Mouse (Mus musculus) kidney, adult 2 months (tissue): ENCODE data around the gene Igsf11. TPM values are rescaled to one million over a fixed set of nuclear protein-coding genes. Genes with fewer than 3 reads are reported as not detected.

ENCODE experiments used
- DNase-seq: peaks from one replicate; pipeline ENCODE4 v3.0.0; 2021
- H3K27ac ChIP-seq: fragments of 200-500 bp; 2 replicates; pipeline ENCODE4 v1.5.1; 2012; ENCODE audit warnings: low read depth, low read length, control low read depth, inconsistent platforms; ENCODE audit not compliant: insufficient read depth
- H3K27me3 ChIP-seq: fragments of 200-500 bp; replicated peaks from 2 replicates; pipeline ENCODE4 v1.6.1; 2012; ENCODE audit warnings: mild to moderate bottlenecking, moderate library complexity, low read length, inconsistent platforms; ENCODE audit not compliant: control insufficient read depth, insufficient read depth
- H3K36me3 ChIP-seq: fragments of 200-500 bp; 2 replicates; pipeline ENCODE4 v1.6.1; 2012; ENCODE audit warnings: mild to moderate bottlenecking, moderate library complexity, low read length, inconsistent platforms; ENCODE audit not compliant: control insufficient read depth, insufficient read depth
- H3K4me1 ChIP-seq: fragments of 200-500 bp; 2 replicates; pipeline ENCODE4 v1.6.1; 2011; ENCODE audit warnings: low read length; ENCODE audit not compliant: control insufficient read depth, insufficient read depth
- H3K4me3 ChIP-seq: fragments of 200-500 bp; 2 replicates; pipeline ENCODE4 v1.5.1; 2011; ENCODE audit warnings: mild to moderate bottlenecking, low read depth, low read length, control low read depth; ENCODE audit not compliant: insufficient read depth
- CTCF ChIP-seq: fragments of 200-500 bp; conservative IDR thresholded peaks from 2 replicates; pipeline ENCODE4 v1.5.1; 2011; ENCODE audit warnings: low read depth, mild to moderate bottlenecking, control low read depth, low read length, moderate library complexity, mixed read lengths; ENCODE audit not compliant: insufficient read depth, insufficient read length
- POLR2A ChIP-seq: fragments of 200-500 bp; IDR thresholded peaks from one replicate; pipeline ENCODE4 v1.6.1; 2011; ENCODE audit warnings: low read depth, low read length, control low read depth
- WGBS: fragments of 180-500 bp; shearing (Covaris S2); methylation state at CpG from one replicate; pipeline ENCODE4 v1.1.7; 2018; 5-methylcytosine and 5-hydroxymethylcytosine counted together
- polyA plus RNA-seq: library from polyadenylated mRNA; depleted of rRNA; stranded (reverse); fragments of >200 nt; gene quantifications from 2 replicates; pipeline ENCODE4 v1.2.3, GENCODE M21; 2012

Igsf11 gene
- polyA plus RNA-seq, 1 experiment: 79.1 TPM

DNA sequence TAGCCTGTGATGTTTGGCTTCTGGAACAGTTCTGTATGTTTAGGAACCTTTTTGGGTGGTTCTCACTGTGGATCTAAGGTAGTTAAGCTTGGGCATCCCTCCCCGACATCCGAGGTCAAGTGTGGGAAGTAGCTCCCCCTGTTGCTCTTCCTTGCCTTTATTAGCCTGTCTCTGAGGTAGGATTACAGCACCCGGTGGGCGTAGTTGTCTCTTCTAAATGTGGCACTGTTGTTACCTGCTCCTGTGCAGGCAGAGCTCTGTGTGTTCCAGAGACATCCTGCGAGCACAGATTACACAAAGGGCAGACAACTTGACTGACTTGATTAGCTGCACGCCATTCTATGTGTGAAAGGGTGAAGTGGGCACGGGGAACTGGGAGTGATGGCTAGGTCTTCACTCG lies 68.1 kb downstream of the Igsf11 start:
- WGBS: 69% methylated on average over 8 of the region's 8 CpGs
- Histone ChIP-seq H3K27me3 (no peaks in the 10 kb centered on the region), H3K4me1 (no peaks in the 10 kb centered on the region; the same call in 1 of the 2 replicates), H3K27ac (no peak overlapping the region), H3K4me3 (no peak overlapping the region), H3K36me3 (no peaks in the 10 kb centered on the region)
- no peak for DNase-seq
- no peak for TF ChIP-seq CTCF
- TF ChIP-seq POLR2A: no peak

DNA sequence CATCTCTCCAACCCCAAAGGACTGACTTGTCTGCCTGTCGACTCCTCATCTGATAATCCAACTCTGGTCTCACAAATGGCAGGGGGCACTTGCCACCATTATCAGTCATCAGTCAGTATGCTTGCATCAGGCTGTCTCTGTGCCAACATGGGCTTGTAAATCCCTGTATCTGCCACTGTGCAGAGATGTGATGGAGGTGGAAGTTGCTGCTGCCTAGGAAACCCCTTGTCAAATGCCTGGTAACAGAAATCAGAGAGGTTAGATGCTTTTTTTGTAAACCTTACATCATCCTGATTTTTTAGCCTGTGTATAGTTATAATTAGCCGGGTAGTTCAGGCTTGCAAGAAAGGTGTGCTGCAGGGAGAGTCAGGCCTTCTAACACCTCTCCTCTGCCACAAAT lies 69.4 kb downstream of the Igsf11 start:
- Histone ChIP-seq H3K27me3 (no peaks in the 10 kb centered on the region), H3K4me1 (no peaks in the 10 kb centered on the region), H3K27ac (no peak overlapping the region), H3K4me3 (no peak overlapping the region), H3K36me3 (no peaks in the 10 kb centered on the region)
- WGBS: 81% methylated on average over 2 of the region's 2 CpGs
- no peak for DNase-seq
- no peak for TF ChIP-seq POLR2A
- no peak for TF ChIP-seq CTCF

DNA sequence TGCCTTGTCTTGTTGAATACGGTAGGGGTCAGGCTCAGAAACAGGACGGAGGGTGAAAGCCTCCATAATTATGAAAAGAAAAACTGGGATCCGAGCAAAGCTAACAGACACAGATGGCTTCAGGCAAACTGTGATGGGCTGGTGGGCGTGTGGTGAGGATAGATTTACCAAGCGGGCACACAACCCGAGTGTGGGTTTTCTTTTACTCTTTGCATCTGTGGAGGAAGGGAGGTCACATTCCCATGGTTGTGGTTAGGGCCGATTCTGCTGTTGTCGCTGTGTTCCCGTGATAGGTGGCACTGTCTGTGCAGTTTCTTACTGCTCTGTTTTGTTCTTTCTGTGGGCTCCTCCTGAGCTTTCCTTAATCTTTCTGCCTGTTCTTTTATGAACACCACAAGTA lies 70.2 kb downstream of the Igsf11 start:
- Histone ChIP-seq H3K27me3 (no peaks in the 10 kb centered on the region), H3K27ac (no peak overlapping the region), H3K36me3 (no peaks in the 10 kb centered on the region), H3K4me1 (no peaks in the 10 kb centered on the region), H3K4me3 (no peak overlapping the region)
- WGBS: 57% methylated on average over 9 of the region's 9 CpGs
- TF ChIP-seq POLR2A (no peak), CTCF (no peak)
- no peak for DNase-seq

DNA sequence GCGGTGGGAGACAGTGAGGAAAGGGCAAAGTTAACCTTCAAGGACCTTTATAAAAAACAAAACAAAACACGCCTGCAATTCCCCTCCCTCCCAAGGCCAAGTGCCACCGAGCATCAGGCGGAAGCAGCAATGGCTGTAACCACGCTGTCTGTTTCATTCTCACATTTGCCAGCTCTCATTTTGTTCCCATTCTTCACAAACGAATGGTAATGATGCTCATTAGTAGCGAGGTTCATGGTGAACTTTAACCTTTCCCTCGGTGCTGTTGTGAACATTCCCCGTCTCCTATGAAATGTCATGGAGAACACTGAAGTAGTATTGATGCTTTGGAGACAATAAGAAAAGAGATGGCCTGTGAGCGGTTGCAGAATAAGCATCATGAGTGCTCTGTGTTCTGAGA lies 74.6 kb downstream of the Igsf11 start:
- DNase-seq: no peak
- whole genome bisulfite sequencing: 70% methylated on average over 10 of the region's 10 CpGs
- H3K4me3 ChIP-seq: no peak overlapping the region

DNA sequence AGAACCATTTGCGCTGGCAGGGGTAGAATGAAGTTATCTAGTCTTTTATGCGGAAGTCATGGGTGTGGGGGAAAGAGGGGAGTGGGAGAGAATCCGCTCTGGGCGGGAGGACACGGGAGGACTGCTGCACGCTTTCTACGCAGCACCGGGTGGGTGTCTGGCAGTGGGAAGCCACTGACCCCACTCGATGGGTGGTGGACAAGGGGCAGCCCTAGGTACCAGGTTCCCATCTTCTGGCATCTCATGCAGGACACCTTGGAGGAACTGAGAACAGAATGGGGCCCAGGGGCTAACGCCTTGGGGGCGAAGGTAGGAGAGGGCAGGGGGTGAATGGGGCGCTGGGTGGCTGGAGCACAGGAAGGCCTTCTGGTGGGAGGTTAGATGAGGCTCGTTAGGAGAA lies 83.7 kb downstream of the Igsf11 start:
- H3K27me3 ChIP-seq: no peaks in the 10 kb centered on the region
- H3K27ac ChIP-seq: no peak overlapping the region
- no peaks in the 10 kb centered on the region for H3K36me3 ChIP-seq
- H3K4me1 ChIP-seq: peaks cover 3% of the 10 kb centered on the region; the same call in 1 of the 2 replicates
- 80% methylated on average over 13 of the region's 13 CpGs for WGBS
- H3K4me3 ChIP-seq: no peak overlapping the region
- TF ChIP-seq POLR2A: no peak
- TF ChIP-seq CTCF: no peak
- DNase-seq: no peak

More for the DNA sequence above, 74.6 kb downstream of the Igsf11 start:
- Histone ChIP-seq H3K4me1 (no peaks in the 10 kb centered on the region), H3K36me3 (no peaks in the 10 kb centered on the region), H3K27ac (no peak overlapping the region), H3K27me3 (no peaks in the 10 kb centered on the region)
- no peak for TF ChIP-seq POLR2A
- TF ChIP-seq CTCF: no peak

DNA sequence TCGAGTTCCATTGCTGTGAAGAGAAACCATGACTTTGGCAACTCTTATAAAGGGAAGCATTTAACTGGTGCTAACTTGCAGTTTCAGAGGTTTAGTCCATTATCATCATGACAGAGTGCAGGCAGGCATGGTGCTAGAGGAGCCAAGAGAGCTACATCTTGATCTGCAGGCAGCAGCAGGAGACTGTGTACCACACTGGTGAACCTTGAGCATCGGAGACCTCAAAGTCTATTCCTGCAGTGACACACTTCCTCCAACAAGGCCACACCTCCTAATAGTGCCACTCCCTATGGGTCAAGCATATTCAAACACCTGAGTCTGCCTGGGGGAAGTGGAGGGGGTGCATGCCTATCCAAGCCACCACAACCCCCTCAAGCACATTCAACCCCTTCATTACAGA lies 86.1 kb downstream of the Igsf11 start:
- Histone ChIP-seq H3K27ac (no peak overlapping the region), H3K27me3 (no peaks in the 10 kb centered on the region), H3K4me1 (peaks cover 7% of the 10 kb centered on the region; the same call in 1 of the 2 replicates), H3K36me3 (no peaks in the 10 kb centered on the region), H3K4me3 (no peak overlapping the region)
- no peak for DNase-seq
- WGBS: 76% methylated on average over 2 of the region's 2 CpGs
- TF ChIP-seq CTCF: no peak
- no peak for TF ChIP-seq POLR2A

DNA sequence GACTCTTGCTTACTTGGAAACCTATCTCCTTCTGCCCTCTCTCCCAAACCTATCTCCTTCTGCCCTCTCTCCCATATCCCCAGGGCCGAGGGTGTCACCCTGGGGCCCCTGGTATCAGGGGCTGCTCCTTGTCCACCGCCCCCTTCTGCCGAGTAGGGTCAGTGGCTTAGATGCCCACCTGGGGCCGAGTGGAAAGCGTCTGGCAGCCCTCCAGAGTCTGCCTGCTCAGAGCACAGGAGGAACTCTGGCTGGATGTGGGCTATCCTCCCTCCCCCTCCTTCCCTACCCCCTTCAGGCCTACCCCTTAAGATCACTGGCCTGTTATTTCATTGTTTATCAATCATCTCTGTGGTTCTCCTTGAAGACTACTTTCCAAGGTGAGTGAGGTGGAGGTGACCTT lies 88.1 kb downstream of the Igsf11 start:
- Histone ChIP-seq H3K4me1 (peaks cover 7% of the 10 kb centered on the region; the same call in 1 of the 2 replicates), H3K27ac (no peak overlapping the region), H3K27me3 (no peaks in the 10 kb centered on the region), H3K4me3 (no peak overlapping the region), H3K36me3 (no peaks in the 10 kb centered on the region)
- TF ChIP-seq CTCF (no peak), POLR2A (no peak)
- whole genome bisulfite sequencing: 48% methylated on average over 5 of the region's 5 CpGs
- DNase-seq: no peak
